Mouse (Mus musculus): Measurements from ENCODE around the gene Dab2ip. TPM values are rescaled to one million over a fixed set of nuclear protein-coding genes. Genes with fewer than 3 reads are reported as not detected.

The Dab2ip gene
- polyA plus RNA-seq, 1 experiment: 9.8 TPM

DNA sequence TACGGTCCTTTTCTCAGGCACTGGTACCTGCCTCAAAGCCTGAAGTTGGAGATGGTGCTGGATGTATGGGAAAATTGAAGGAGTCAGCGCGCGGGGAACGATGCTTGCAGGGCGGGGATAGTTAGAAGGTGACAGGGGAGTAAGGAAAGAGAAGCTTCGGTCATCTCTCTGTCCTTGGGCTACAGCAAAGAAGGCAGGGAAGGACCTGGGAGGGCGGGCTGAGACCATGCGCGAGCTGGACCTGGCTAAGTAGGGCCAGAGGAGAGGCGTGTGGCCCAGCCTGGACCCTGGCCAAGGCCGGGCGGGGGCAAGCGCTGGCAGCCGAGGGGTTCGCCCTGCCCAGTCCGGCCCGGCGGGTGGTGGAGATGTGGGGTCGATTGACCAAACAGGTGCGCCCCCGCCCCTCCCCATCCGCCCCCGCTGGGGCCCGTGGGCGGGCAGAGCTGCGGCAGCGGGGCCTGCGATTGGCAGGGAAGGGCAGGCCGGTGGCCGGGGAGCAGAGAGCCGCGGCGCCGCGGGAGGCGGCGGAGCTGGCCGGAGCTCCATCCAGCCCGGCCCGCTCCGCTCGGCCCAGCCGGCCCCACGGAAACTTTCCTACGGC lies 24.4 kb downstream of the Dab2ip start:
- TF ChIP-seq POLR2A (IDR thresholded peaks at IDR 0.05; ENCODE audit: borderline replicate concordance, control insufficient read depth, low read depth, low read length) (no peak), CTCF (IDR thresholded peaks at IDR 0.05; ENCODE audit: control insufficient read depth, insufficient read depth, low read length) (no peak)
- 2% methylated on average over 45 of the region's 46 CpGs for WGBS
- no peak overlapping the region for H3K4me3 ChIP-seq (replicated peaks; ENCODE audit: control insufficient read depth, low read depth, low read length)
- no peaks in the 10 kb centered on the region for H3K4me1 ChIP-seq (ENCODE audit: control insufficient read depth, insufficient read depth, low read length)
- no peak overlapping the region for H3K27ac ChIP-seq (ENCODE audit: control insufficient read depth, insufficient read depth, low read depth, low read length, poor library complexity)

DNA sequence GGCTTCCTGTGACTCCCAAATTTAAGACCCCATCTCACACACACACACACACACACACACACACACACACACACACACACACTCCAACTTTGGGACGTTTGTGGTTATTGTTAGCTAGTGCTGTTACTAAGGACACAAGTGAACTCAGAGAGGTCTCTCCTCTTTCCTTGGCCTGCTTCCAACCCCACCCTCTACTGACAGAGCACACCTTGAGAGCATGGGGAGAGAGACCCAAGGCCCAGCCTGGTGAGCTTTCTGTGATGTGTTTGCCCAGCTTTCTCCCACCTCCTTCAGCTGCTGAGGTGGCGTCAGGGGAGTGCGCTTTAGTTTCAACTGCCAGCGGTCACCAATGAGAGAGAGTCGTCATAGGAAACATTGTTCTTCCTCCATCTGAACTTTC lies 25.3 kb downstream of the Dab2ip start:
- TF ChIP-seq POLR2A (IDR thresholded peaks at IDR 0.05; ENCODE audit: borderline replicate concordance, control insufficient read depth, low read depth, low read length) (no peak), CTCF (IDR thresholded peaks at IDR 0.05; ENCODE audit: control insufficient read depth, insufficient read depth, low read length) (no peak)
- Histone ChIP-seq H3K4me1 (ENCODE audit: control insufficient read depth, insufficient read depth, low read length) (peaks cover 2% of the 10 kb centered on the region; the same call in 1 of the 2 replicates), H3K27ac (ENCODE audit: control insufficient read depth, insufficient read depth, low read depth, low read length, poor library complexity) (no peak overlapping the region), H3K4me3 (replicated peaks; ENCODE audit: control insufficient read depth, low read depth, low read length) (no peak overlapping the region)
- 56% methylated on average over 5 of the region's 5 CpGs for WGBS

DNA sequence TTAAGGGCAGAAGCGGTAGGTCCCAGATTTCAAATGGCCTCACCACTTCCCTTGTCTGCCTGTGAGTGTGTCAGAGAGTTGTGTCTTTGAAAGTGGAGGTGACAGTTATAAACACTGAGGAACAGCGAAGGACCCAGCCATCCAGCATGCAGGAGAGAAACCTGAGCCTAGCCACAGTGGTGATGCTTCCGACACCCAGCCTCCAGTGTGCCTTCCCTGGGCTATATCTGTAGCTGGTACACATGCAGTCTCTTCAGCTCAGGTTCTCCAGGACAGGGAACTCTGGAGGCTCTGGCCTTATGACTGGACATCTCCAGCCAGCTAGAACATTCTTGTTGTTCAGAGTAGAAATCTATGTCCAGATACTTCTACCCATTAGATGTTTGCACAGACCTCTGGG lies 25.9 kb downstream of the Dab2ip start:
- Histone ChIP-seq H3K4me3 (replicated peaks; ENCODE audit: control insufficient read depth, low read depth, low read length) (no peak overlapping the region), H3K4me1 (ENCODE audit: control insufficient read depth, insufficient read depth, low read length) (peaks cover 2% of the 10 kb centered on the region; the same call in 1 of the 2 replicates), H3K27ac (ENCODE audit: control insufficient read depth, insufficient read depth, low read depth, low read length, poor library complexity) (no peak overlapping the region)
- no peak for TF ChIP-seq CTCF (IDR thresholded peaks at IDR 0.05; ENCODE audit: control insufficient read depth, insufficient read depth, low read length)
- TF ChIP-seq POLR2A (IDR thresholded peaks at IDR 0.05; ENCODE audit: borderline replicate concordance, control insufficient read depth, low read depth, low read length): no peak
- WGBS: 82% methylated on average over 3 of the region's 3 CpGs

DNA sequence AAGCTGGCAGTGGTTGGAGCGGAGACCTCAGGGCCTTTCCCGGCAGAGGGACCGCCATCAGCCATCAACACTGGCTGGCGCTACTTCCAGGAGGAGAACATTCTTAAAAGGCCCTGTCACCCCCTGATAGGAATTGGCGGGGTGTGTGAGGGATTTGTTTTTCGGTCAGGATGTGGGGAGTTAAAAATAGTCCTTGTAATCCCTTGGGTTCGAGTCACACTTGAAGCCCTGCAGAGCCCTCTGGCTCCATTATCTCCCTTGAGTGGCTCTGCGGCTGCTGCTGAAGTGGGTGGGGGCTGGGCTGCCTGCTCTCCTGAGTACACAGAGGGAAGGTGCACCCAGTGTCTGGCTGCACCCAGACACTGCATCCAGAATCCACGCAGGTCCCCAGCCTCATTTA lies 30.3 kb downstream of the Dab2ip start:
- WGBS: 63% methylated on average over 9 of the region's 9 CpGs
- peaks cover 2% of the 10 kb centered on the region; the same call in 1 of the 2 replicates for H3K4me1 ChIP-seq (ENCODE audit: control insufficient read depth, insufficient read depth, low read length)
- TF ChIP-seq POLR2A (IDR thresholded peaks at IDR 0.05; ENCODE audit: borderline replicate concordance, control insufficient read depth, low read depth, low read length): no peak
- no peak for TF ChIP-seq CTCF (IDR thresholded peaks at IDR 0.05; ENCODE audit: control insufficient read depth, insufficient read depth, low read length)
- no peak overlapping the region for H3K27ac ChIP-seq (ENCODE audit: control insufficient read depth, insufficient read depth, low read depth, low read length, poor library complexity)
- H3K4me3 ChIP-seq (replicated peaks; ENCODE audit: control insufficient read depth, low read depth, low read length): no peak overlapping the region

DNA sequence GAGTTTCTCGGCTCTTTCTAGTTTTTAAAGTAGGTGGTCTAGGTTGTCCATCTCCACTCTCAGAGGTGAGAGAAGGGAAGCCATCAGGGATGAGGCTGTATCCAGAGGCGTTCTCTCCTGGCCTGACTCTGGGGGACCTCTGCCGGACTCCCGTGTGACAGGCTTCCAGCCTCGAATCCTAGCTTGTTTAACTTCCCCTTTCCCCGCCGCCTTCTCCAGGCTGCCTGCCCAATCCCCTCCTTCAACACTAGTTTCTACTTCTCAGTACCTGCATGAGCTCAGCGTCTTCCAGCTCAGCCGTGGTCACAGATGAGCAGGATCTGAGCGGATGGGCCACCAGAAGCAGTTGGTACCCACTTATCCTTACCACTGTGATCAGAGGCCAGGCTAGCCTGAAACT lies 31.3 kb downstream of the Dab2ip start:
- TF ChIP-seq POLR2A (IDR thresholded peaks at IDR 0.05; ENCODE audit: borderline replicate concordance, control insufficient read depth, low read depth, low read length): no peak
- no peak for TF ChIP-seq CTCF (IDR thresholded peaks at IDR 0.05; ENCODE audit: control insufficient read depth, insufficient read depth, low read length)
- 21% methylated on average over 10 of the region's 10 CpGs for WGBS
- no peak overlapping the region for H3K27ac ChIP-seq (ENCODE audit: control insufficient read depth, insufficient read depth, low read depth, low read length, poor library complexity)
- H3K4me3 ChIP-seq (replicated peaks; ENCODE audit: control insufficient read depth, low read depth, low read length): no peak overlapping the region
- peaks cover 2% of the 10 kb centered on the region; the same call in 1 of the 2 replicates for H3K4me1 ChIP-seq (ENCODE audit: control insufficient read depth, insufficient read depth, low read length)

DNA sequence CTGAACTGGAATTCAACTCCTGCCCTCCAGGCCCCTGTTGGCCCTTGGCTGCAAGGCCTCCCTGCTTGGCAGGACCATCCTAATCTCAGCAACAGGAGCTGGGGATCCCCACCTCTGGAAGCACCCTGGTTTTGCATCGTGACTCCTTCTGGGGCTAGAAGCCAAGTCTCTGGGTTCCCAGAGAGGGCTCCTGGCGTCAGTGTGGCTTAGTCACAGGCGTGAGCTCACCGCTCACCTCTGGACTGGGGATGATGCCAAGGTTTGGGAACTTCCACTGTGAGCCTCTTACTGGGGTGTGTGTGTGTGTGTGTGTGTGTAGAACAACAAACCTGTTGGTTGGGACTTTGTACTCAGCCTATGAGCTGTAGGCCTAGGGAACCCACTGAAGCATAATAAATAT lies 31.7 kb downstream of the Dab2ip start:
- no peak overlapping the region for H3K4me3 ChIP-seq (replicated peaks; ENCODE audit: control insufficient read depth, low read depth, low read length)
- peaks cover 2% of the 10 kb centered on the region; the same call in 1 of the 2 replicates for H3K4me1 ChIP-seq (ENCODE audit: control insufficient read depth, insufficient read depth, low read length)
- WGBS: 84% methylated on average over 4 of the region's 4 CpGs
- H3K27ac ChIP-seq (ENCODE audit: control insufficient read depth, insufficient read depth, low read depth, low read length, poor library complexity): no peak overlapping the region
- no peak for TF ChIP-seq POLR2A (IDR thresholded peaks at IDR 0.05; ENCODE audit: borderline replicate concordance, control insufficient read depth, low read depth, low read length)
- no peak for TF ChIP-seq CTCF (IDR thresholded peaks at IDR 0.05; ENCODE audit: control insufficient read depth, insufficient read depth, low read length)

DNA sequence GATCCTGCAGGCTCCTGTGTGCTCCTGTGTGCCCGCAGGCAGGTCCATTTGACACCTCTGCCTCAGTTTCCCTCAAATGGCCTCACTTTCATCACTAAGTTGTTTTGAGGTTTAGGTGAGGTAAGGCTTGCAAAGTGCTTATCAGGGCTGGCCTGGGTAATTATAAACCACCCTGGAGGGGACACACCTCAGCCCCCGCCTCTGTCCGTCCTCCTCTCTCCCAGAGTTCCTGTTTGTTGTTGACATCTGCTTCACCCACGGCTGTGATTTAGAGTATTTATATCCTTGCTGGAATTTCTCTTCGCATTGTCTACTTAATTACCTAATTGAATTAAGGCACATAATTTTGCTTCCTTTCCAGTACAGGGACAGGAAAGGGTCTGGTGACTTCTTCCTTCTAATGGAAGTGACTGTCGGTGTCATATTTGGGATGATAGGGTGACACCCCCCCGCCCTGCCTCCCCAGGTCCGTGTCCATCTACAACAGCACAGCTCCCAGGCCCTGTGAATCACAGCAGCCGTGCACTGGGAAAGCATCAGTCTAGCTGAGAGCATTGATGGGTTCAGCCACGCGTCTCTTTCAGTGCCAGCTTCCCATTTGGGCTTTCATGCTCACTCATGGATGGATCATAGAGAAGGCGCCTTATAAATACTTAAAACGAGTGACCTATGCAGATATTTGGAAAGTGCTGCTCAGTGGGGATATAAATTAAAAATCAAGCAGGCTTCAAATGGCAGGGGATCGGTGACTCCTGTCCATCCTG lies 34.1 kb downstream of the Dab2ip start:
- H3K4me3 ChIP-seq (replicated peaks; ENCODE audit: control insufficient read depth, low read depth, low read length): no peak overlapping the region
- H3K27ac ChIP-seq (ENCODE audit: control insufficient read depth, insufficient read depth, low read depth, low read length, poor library complexity): no peak overlapping the region
- TF ChIP-seq POLR2A (IDR thresholded peaks at IDR 0.05; ENCODE audit: borderline replicate concordance, control insufficient read depth, low read depth, low read length) (no peak), CTCF (IDR thresholded peaks at IDR 0.05; ENCODE audit: control insufficient read depth, insufficient read depth, low read length) (no peak)
- peaks cover 2% of the 10 kb centered on the region; the same call in 1 of the 2 replicates for H3K4me1 ChIP-seq (ENCODE audit: control insufficient read depth, insufficient read depth, low read length)
- 76% methylated on average over 14 of the region's 14 CpGs for WGBS

DNA sequence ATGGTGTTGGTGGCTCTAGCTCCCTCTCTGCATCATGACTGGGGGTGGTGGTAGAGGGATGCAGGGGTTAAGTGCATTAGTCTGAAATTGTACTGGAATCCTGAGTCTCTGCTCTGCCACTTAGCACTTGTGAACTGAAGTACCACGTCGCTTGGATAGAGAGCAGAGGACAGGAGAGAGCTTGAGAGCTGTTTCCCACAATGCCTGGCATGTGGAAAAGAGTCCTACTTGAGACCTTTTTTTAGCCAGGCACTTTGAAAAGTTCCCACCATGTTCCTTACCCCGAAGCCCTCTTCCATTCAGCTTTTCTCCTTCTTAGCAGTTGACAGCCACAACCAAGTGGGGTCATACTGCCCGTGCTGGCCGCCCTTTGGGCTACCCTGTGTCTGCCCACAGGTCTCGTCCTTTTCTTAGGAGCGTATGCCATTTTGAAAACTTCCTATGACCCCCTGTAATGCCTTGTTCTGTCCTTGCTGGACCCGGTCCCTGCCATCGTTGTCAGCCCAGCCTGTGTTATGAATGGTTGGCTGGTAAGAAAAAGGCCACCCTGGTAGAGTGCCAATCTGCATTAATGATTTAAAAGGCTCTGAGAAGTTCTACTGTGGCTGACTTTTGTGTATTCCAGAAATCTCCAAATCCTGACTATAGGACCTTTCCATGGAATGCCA lies 34.8 kb downstream of the Dab2ip start:
- H3K27ac ChIP-seq (ENCODE audit: control insufficient read depth, insufficient read depth, low read depth, low read length, poor library complexity): no peak overlapping the region
- WGBS: 82% methylated on average over 9 of the region's 9 CpGs
- H3K4me3 ChIP-seq (replicated peaks; ENCODE audit: control insufficient read depth, low read depth, low read length): no peak overlapping the region
- H3K4me1 ChIP-seq (ENCODE audit: control insufficient read depth, insufficient read depth, low read length): no peaks in the 10 kb centered on the region
- TF ChIP-seq CTCF (IDR thresholded peaks at IDR 0.05; ENCODE audit: control insufficient read depth, insufficient read depth, low read length) (no peak), POLR2A (IDR thresholded peaks at IDR 0.05; ENCODE audit: borderline replicate concordance, control insufficient read depth, low read depth, low read length) (no peak)
